Mouse (Mus musculus) left cerebral cortex, adult 18-20 months (tissue): ENCODE results near the gene Msx3. TPM values are rescaled to one million over a fixed set of nuclear protein-coding genes. Genes with fewer than 3 reads are reported as not detected.

Source experiments
- DNase-seq, 2 experiments: peaks; one replicate each; pipeline ENCODE4 v3.0.0; 2021 to 2022; ENCODE audit warnings: low spot score in 2 of 2, mixed read lengths in 1 of 2
- long read RNA-seq, 2 experiments: library from polyadenylated mRNA; stranded (forward); transcript quantifications; one replicate each; pipeline ENCODE4 v2.0.0; 2021
- total RNA-seq, 2 experiments: library from RNA; stranded (reverse); gene quantifications; 2 replicates each; pipeline ENCODE4 v1.2.3; 2021

Gene Msx3
- total RNA-seq = not detected
- long read RNA-seq, experiment 1 = 0 reads
- long read RNA-seq, experiment 2 = 0 reads

DNA sequence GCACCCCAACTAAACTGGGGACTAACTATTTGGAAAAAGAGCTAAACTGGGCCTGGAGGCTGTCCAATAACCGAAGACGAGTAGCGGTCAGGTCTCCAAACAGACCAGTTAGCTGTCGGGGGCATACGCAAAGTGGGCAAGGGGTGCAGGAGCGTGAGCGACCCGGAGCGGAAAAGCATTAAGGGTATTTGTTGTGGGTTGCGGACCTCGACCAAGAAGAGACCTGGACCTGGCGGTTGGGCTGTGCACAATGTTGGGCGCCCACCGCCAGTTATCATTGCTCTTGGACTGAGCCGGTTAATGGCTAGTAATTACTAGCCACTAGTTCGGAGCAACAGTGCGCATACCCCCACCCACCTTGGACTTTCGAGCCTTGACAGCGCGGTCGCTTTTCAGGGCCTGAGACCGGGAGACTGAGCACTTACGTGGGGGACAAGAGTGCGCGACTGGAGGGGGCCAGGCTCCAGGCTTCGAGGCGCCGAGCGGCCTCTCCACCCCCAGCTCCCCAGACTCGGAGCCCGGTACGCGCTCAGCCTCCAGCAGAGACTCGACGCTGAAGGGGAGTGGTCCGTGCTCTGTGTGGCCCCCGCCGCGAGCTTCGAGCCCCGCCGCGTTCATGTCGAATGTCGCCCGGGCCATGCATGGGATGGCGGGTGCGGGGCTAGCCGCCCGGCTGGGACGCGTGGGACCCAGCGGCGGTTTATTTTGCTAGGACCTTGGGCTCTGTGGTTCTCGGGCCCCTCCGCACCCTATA lies at the start of gene Msx3:
Gene Msx3 (minus strand): TSS at position 729 of the 754 bp plus-strand sequence.
- DNase-seq = no peak

DNA sequence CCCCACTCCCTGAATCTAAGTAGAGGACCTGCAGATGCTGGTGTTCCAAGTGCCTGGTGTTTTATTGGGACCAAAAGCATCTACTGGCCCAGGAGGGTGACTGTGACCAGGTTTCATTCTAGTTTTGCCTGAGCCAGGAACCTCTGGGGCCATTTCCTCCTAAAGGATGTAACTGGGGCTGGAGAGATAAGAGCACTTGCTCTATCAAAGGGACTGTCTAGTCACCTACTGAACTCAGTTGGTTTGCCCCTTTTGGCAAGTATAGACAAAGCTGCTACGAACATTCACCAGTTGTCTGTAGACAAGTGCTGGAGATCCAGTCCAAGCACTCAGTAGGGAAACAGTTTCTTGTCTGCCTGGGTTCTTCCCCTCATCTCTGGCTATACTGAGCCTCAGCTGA lies 49.6 kb upstream of the Msx3 start:
- DNase-seq = no peak

DNA sequence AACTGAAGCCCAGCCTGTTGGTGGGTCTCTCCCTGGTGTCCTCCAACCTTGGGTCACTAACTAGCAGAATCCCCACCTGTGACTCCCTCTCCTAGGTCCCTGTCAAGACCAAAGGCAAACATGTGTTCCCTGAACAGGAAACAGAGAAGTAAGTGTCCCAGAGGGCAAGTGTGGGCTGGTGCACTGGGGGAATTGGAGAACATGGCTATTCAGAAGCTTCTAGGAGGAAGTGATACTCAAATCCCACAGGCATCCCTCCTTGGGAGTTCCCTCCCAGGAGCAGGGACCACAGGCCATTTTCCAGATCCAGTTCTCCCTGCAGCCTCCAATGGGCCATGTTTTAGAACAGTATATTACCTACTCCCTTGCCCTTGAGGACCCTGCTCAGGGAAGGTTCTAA lies 47.2 kb upstream of the Msx3 start:
- DNase-seq = no peak

DNA sequence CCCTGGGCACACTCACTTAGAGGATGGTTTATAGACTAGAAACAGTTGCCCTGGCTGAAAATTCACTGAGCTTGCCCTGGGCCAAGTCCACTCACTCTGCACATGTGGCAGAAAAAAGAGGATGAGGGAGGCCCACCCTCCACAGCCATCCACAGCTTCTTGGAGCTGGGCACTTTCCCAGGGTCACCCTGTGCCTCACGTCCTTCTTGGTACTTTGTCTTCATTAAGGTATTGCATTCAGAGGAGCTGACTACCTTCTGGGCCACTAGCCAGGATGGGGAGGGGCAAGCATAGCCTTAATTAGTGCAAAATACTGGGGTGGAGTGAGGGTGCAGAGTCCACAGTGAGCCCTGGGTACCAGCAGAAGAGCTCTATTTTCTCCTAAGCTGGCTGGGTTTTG lies 46.7 kb upstream of the Msx3 start:
- no peak for DNase-seq

DNA sequence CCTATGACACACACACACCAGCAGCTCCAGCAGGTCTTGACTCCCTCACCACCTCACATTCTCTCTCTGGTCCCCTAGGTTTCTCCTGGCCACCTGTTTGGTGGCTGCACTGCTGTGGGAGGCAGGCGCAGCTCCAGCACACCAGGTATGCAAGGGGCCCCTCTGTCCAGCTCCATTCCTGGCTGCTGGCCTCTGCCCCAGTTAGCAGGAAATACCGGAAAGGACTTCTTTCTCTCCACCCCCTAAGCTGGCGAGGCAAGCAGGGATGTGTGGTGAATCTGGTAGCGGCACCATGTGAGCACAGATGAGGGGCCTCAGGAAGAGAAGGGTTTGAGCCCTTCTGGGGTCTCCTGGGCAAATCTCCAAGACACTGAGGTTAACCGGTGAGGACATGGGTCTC lies 46.1 kb upstream of the Msx3 start:
- DNase-seq = no peak

DNA sequence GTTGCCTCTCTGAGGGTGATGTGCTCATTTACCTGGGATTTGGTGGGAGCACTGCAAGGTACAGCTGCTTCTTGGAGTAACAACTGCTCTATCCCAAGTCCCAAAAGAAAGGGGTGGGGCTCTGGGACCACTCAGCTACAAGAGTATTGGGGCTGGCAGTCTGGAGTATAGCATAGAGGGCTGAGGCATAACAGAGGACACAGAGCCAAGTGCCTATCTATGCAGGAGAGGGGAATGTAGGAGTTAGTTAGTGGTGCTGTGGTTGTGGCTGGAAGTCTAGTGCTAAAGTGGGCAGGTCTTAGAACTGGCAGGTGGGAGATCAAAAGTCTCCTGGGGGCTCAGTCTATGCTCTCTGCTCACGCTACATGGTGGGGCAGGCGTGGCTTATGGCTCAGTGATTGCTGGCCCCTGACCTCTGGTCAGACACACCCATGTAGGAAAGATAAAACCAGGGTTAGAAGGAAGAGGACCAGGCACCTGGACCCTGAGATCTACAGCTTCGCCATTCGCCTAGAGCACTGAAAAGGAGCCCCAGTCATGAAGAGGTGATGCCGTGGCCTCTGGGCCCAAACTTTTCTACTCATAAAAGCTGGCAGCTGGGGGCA lies 44.1 kb upstream of the Msx3 start, which contains the start of gene Prap1:
Gene Prap1 (plus strand): TSS at position 472 of the 605 bp plus-strand sequence.
- no peak for DNase-seq

DNA sequence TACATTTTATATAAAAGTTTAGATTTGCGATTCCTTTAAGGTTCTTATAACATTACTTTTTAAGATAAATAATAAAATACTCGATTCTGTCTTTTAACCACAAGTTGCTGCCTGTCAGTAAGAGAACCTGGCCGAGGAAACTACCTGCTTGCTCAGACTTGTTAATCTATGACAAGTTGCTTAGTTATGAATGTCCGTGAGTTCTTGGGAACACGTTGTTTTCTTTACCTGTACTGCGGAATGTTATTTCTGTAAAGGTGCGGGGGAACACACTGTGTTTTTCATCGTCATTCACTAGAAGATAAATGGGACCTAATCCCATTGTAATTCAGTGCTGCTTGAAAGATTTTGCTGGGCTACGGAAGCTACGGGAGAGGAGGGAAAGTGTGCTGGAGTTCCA lies 41.7 kb upstream of the Msx3 start:
- no peak for DNase-seq

DNA sequence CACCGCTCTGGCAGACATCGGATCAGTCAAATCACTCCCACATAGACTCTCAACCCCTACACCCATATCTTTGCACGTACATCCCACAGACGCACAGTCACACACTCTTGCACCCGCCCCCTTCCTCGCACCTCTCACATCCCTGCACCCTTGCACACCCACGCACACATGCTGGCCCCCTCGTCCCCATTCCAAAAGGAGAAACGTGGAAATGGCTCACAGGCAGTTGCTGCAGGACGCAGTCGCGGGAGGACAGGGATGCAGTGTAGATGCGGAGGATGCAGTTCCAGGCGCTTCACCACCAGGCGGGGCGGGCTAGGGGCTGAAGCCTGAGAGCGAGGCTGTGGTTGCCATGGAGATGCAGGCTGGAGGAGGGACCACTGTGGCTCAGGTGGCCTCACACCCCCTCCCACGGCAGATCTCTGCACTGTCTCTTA lies 33.4 kb upstream of the Msx3 start, which contains the start of gene Caly:
Gene Caly (minus strand): TSS at position 307 of the 437 bp plus-strand sequence.
- peak; percentile 90 to 93 for DNase-seq

DNA sequence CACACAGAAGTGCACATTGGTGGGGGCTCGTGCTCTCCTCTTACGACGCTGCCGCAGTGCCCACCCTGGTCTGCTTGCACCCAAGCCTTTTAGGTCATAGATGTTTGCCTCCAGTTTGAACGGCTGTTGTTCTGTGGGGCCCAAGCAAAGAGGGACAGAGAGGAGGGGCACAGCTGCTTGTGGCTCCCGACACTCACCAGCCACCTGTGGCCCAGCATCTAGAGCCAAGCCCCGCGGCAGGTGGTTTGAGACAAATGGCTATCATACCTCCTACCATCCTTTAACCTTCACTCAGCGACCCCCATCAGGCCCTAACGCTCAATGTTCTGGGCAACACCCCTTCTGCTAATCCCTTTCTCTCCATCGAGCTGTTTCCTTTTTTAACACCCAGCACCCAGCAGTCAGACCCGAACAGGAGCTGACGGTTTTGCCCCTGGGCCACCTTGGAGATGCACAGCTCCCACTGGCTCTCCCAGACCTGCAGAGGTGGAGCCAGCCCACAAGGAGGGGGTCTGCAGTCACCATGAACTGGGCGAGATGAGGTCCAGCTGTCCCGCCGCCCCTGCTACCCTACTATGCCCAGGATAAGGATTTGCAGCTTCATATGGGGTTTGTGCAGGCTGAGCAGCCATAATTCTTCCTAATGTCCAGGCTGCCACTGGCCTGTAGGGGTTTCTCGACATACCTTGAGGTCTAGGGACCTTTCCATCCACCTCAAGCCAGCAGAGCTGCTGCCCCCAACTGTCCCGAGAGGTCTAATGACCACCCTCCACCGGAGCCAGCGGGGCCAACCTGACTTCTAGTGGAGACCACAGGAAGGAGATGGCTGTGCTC lies 32.7 kb upstream of the Msx3 start:
- DNase-seq = peak; percentile 40 to 61

DNA sequence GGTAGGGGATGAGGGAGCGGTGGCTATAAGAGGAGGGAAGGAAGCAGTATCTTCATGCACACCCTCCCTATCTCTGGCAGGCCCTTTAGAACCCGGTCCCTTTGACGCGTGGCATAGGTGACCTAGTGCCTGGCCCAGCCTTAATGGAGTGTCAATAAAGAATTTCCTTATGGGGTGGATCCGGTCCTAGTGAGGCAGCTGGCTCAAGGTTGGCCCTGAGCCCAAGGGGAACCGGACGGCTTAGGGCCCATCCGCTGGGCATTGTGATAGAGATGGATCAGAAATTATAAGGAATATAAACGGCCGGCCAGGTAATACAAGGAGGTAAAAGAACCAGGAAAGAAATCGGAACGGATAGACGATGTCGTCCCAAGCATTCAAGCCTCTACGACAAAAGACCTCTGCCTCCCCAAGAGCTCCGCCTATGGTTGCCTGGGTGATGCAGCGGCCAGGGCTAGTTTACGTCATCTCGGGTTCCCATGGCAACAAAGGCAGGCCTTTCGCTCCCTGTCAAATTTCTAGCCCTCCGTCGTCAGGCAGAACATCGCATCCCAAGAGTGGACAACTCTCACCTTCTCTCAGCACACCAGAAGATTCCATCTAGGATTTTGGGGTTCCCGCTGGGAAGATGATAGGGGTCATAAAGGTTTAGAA lies 31.7 kb upstream of the Msx3 start:
- peak; percentile 93 to 95 for DNase-seq

DNA sequence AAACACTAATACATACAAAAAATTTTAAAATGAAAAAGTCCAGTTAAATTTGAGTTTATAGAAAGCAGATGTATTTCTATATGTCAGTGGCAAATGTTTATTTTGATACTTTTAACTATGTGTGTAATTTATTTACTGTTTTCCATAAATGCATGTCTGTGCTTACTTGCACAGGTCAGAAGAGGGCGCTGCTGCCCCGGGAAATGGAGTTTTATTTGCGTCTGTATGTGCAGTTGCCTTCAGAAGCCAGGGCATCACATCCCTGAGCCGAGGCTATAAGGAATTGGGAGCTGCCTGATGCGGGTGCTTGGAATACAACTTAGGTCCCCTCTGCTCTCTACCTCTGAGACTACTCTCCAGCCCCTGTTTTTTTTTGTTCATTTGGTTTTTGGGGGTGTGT lies 29.8 kb upstream of the Msx3 start:
- DNase-seq = peak; percentile 79 to 83

DNA sequence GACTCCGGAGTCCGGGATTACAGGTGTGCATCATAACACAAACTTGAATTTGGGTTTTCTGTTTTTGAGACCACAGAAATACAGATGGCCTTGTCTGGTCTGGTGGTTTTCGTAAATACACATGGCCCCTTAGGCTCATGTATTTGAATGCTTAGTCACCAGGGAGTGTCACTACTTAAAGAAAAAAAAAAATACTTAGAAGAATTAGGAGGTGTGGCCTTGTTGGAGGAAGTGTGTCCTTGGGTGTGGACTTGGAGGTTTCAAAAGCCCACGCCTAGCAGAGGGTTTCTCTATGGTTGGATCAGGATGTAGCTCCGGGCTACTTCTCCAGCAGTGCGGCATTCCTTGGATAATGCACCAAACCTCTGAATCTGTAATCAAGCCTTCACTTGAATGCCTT lies 28.8 kb upstream of the Msx3 start:
- no peak for DNase-seq

DNA sequence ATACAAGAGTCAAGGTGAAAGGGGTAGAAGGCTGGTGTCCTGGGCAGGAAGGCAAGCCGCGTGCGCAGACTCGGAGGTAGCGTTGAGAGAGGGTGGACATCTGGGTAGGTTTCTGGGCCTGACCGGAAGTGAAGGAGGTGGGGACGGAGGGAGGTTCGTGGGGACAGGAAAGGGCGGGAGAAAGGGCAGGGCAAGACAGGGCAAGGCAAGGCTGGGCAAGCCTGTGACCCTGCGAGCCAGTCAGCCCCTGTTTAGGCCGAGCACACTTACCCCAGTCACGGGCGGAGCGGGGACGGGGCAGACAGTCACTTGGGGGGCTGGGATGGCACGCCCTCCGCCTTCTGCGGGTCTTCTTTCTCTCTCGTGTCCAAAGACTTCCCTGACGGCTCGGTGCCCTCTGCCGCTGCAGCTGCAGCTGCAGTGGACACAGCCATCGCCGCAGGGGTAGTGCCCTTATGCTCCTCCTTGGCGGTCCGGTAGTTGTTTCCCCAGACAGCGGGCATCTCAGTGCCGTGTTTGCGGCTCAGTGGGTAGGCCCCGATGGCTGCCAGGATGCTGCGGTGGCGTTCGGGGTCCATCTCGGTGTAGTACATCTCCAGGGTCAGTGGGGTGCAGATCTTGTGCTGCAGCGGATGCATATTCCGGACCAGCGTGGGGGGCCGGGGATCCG lies 21.3 kb upstream of the Msx3 start:
- DNase-seq = no peak

DNA sequence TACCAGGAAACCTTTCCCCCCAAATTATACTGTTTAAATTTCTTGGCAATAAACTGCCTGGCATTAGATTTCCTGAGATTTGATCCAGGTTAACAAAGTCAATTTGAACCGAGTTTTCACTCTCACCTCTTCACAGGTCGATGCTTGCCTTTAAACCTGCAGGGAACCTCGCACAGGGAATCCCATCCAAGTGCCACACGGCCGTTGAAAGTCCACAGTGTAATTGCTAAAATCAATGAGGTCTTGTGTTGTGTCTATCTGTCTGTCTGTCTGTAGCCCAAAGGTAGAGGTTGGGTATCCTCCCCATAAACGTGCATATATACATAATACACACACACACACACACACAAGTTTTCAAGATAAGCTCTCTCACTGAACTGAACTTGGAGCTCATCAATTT lies 18.5 kb upstream of the Msx3 start:
- no peak for DNase-seq

DNA sequence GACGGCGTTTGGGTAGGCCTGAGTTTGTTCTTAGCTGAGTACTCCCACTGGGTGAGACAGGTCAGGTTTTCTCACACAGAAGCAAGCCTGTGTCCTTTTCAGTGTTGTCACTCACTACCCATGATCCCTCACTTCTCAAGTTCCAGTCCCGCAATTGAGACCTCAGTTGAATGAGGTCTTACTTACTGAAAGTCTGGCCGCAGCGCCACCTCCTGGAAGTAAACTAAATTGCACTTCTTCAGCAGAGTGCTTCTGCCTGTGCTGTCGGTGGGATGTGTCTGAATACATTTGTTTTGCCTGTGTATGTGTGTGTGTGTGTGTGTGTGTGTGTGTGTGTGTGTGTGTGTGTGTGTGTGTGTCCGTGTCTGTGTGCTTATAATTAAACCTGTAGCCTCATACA lies 14.2 kb upstream of the Msx3 start:
- DNase-seq = peak; percentile 77 to 85

DNA sequence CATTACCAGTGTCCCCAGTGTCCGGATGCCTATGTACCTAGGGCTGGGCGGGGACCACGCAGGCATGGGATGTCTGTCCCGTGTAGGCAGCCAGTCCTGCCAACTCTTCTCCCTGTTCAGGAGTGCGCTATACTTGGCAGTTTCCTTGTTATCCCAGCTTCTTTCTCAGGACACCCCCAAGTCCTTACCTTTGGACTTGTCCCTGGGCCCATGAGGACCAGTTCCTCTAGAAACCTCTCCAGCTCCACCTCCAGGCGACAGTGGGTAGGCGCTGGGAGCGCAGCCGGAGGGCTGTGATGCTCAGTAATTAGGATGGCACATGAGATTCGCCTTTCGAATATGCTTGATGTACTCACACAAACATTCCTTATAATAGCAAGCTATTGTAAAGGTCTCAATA lies 13.4 kb upstream of the Msx3 start:
- peak in 1 of 2 experiments; percentile 29 for DNase-seq

DNA sequence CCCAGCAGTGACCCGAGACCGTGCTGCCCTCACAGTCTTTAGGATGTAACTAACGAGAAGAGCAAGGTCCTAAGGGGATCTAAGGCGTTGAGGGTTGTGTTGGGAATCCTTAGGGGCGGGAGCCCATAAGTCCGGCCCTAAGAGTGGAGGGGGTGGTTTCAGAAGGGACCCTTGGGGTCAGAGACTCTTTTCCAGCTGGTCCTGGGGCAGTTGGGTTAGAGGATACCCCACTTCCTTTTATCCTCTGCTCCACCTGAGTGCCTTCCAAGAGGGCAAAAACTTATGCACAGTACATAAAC lies 12.9 kb upstream of the Msx3 start:
- no peak for DNase-seq

DNA sequence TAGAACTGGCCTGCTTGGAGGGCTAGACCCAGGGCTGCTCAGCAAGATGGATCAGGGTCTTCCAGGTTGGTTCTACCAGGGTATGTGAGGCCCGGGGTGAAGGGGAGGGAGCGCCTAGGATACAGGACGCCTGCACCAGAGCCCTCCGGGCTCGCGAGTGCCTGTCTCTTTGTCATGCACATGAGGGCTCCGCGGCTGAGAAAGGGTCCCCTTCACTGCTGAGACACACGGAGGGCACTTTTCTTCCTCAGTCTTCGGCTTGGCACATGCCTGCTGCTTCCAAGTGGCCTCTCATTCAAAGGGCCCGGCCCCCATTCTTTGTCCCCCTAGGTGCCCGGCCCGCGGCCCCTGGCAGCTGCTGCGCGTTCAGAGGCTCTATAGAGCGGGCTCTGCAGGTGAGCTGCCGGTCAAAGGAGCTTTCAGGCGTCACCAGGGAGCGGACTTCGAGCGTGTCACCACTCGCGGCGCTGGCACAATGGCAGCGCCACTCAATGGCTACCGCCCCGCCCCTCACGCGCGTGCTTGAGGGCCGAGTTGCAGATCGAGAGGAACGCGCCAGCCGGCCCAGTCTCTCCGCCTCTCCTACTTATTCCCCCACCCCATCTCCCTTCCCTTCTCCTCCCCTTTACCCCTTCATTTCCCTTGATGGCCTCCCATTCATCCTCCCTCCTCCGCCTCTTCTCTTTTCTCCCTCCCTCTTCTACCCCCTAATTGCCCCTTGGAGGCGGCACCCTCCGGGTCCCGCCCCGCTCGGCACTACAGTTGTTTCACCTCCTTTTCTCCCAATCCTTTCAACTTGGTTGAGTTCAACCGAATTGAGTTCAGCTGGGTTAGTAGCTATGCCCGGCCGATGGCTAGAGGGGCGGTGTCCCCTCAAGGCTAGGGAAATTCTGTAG lies 12.3 kb upstream of the Msx3 start:
- no peak for DNase-seq

DNA sequence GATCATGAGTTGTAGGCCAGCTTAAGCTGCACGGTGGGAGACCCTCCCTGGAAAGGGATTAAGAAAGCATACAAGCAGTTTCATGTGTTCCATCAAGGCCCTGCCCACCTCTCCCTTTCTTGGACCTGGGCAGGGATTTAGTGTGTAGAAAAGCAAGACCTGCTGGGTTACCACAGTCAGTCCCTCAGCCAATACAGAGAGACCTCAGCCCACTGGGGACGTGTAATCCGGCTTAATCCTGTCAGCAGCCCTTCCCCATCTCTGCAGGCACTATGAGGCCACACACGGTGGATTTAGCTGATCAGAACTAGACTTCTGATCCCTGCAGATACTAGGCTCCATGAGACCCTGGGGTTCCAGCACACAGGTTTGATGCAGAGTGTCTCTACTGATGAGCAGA lies 10.7 kb upstream of the Msx3 start:
- no peak for DNase-seq

DNA sequence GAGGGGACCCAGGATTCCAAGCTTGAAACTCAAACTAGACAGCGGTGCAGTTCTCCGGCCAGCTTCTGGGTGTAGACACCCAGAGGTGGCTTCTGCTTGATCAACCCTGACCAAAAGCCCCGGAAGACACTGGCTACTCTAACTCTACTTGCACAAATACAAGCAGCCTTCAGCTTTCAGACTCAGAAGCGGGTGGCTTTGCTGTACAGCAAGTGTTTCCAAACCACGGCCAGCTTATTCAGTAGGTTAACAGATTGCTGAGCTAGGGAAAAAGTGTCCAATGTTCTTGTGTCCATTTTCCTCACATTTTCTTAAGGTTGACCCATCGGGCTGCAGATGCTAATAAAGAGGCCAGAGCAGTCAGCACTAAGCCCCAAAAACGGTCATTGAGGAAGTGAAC lies 9.6 kb upstream of the Msx3 start:
- DNase-seq = no peak
